Mouse (Mus musculus) liver, adult 2 months (tissue): ENCODE results near the gene Tcf7l1. TPM values are rescaled to one million over a fixed set of nuclear protein-coding genes. Genes with fewer than 3 reads are reported as not detected.

Source experiments
- DNase-seq: peaks from one replicate; pipeline ENCODE4 v3.0.0-alpha.2; 2011; ENCODE audit warnings: low read depth, low spot score; ENCODE audit errors: extremely low read depth
- H3K27ac ChIP-seq: fragments of 200-500 bp; replicated peaks from 2 replicates; pipeline ENCODE4 v1.5.1; 2012; ENCODE audit warnings: low read depth, mild to moderate bottlenecking, control low read depth, inconsistent platforms, low read length; ENCODE audit not compliant: insufficient read depth
- H3K27me3 ChIP-seq: fragments of 200-500 bp; 2 replicates; pipeline ENCODE4 v1.6.1; 2012; ENCODE audit warnings: mild to moderate bottlenecking, moderate library complexity, low read length, inconsistent platforms; ENCODE audit not compliant: control insufficient read depth, insufficient read depth
- H3K36me3 ChIP-seq: fragments of 200-500 bp; 2 replicates; pipeline ENCODE4 v1.6.1; 2012; ENCODE audit warnings: low read length, inconsistent platforms; ENCODE audit not compliant: control insufficient read depth, insufficient read depth
- H3K4me1 ChIP-seq: fragments of 200-500 bp; 2 replicates; pipeline ENCODE4 v1.6.1; 2011; ENCODE audit warnings: low read length; ENCODE audit not compliant: control insufficient read depth, insufficient read depth
- H3K4me3 ChIP-seq: fragments of 200-500 bp; 2 replicates; pipeline ENCODE4 v1.5.1; 2011; ENCODE audit warnings: low read depth, mild to moderate bottlenecking, control low read depth, low read length, moderate library complexity; ENCODE audit not compliant: insufficient read depth
- H3K79me2 ChIP-seq: fragments of 200-500 bp; 2 replicates; pipeline ENCODE4 v1.6.1; 2012; ENCODE audit warnings: inconsistent platforms, mild to moderate bottlenecking, low read length, moderate library complexity; ENCODE audit not compliant: control insufficient read depth, insufficient read depth
- H3K9ac ChIP-seq: fragments of 200-500 bp; 2 replicates; pipeline ENCODE4 v1.6.1; 2012; ENCODE audit warnings: low read depth, mild to moderate bottlenecking, control low read depth, inconsistent platforms, low read length
- CTCF ChIP-seq: fragments of 200-500 bp; IDR thresholded peaks from 2 replicates; pipeline ENCODE4 v1.5.1; 2011; ENCODE audit warnings: low read depth, low read length, control low read depth
- POLR2A ChIP-seq: fragments of 200-500 bp; IDR thresholded peaks from 2 replicates; pipeline ENCODE4 v1.6.1; 2011; ENCODE audit warnings: low read length, control low read depth; ENCODE audit not compliant: insufficient read depth; ENCODE audit errors: extremely low read depth
- WGBS: fragments of 180-500 bp; shearing (Covaris S2); methylation state at CpG from one replicate; pipeline ENCODE4 v1.1.7; 2018; 5-methylcytosine and 5-hydroxymethylcytosine counted together
- polyA plus RNA-seq: library from polyadenylated mRNA; depleted of rRNA; stranded (reverse); fragments of >200 nt; gene quantifications from 2 replicates; pipeline ENCODE4 v1.2.3, GENCODE M21; 2012
- total RNA-seq: library from RNA; depleted of rRNA; stranded (reverse); fragments of >200 nt; gene quantifications from 2 replicates; pipeline ENCODE4 v1.2.3, GENCODE M21; 2014

The Tcf7l1 gene
- total and polyA plus RNA-seq, 2 experiments, result 0.92 to 6.9 TPM

DNA sequence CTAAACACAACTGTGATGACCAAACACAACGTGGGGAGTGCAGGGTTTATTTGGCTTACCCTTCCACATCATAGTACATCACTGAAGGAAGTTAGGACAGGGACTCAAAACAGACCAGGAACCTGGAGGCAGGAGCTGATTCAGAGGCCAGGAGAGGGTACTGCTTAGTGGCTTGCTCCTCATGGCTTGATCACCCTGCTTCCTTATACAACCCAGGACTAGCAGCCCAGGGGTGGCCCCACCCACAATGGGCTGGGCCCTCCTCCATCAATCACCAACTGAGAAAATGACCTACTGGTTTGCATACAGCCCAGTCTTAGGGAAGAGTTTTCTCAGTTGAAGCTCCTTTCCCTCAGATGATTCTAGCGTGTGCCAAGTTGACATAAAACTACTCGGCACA lies 68.2 kb downstream of the Tcf7l1 start:
- no peak for DNase-seq
- Histone ChIP-seq H3K4me1 (no peaks in the 10 kb centered on the region), H3K36me3 (no peaks in the 10 kb centered on the region), H3K4me3 (no peak overlapping the region), H3K27ac (no peak overlapping the region), H3K27me3 (no peaks in the 10 kb centered on the region), H3K9ac (no peak overlapping the region), H3K79me2 (peaks cover 5% of the 10 kb centered on the region; the same call in 1 of the 2 replicates)
- 78% methylated on average over 3 of the region's 3 CpGs for WGBS
- TF ChIP-seq POLR2A, result no peak
- no peak for TF ChIP-seq CTCF

DNA sequence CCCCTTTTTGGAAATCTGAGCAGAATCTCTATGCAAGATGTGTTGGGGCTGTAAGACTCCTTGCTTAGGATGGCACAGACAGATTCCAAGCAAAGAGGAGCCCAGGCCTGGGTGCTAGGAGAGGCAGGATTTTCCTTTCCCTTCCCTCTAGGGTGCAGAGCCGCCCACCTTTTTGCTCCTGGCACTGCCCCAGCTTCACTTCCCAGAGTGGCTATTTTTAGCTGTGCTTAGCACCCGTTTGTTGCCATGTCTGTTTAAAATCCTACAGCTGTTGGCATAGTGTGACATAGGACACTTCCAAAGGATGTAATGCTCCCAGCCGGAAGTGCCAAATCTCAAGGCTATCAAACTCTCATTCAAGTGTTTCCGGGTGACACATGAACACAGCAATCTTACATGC lies 74.3 kb downstream of the Tcf7l1 start:
- Histone ChIP-seq H3K36me3 (no peaks in the 10 kb centered on the region), H3K79me2 (peaks cover 9% of the 10 kb centered on the region; the same call in 1 of the 2 replicates), H3K27ac (no peak overlapping the region), H3K4me3 (no peak overlapping the region), H3K4me1 (0 out of 2 replicates have a peak, but pooled peaks cover 1% of the 10 kb centered on the region), H3K9ac (no peak overlapping the region), H3K27me3 (no peaks in the 10 kb centered on the region)
- TF ChIP-seq POLR2A, result no peak
- TF ChIP-seq CTCF, result no peak
- 44% methylated on average over 4 of the region's 4 CpGs for WGBS
- DNase-seq, result no peak

DNA sequence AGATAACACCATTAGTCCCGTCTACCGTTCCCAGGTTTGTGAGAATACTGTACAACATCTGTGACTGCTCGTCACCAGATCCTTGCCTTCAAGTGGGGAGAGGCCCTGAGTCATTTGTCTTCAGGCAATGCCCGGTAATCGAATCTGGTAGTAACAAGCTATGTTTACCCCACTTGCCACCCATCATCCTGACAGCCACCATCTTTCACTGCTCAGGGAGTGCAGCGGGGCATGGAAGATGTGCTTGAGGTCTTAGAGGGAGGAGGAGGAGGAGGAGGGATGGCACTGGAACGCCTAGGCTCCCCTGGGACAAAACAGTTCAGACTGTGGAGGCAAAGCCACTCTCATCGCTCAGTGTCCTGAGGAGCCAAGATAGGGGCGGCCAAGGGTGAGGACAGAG lies 74.8 kb downstream of the Tcf7l1 start:
- TF ChIP-seq CTCF (no peak), POLR2A (no peak)
- WGBS, result 90% methylated on average over 9 of the region's 9 CpGs
- no peak for DNase-seq

DNA sequence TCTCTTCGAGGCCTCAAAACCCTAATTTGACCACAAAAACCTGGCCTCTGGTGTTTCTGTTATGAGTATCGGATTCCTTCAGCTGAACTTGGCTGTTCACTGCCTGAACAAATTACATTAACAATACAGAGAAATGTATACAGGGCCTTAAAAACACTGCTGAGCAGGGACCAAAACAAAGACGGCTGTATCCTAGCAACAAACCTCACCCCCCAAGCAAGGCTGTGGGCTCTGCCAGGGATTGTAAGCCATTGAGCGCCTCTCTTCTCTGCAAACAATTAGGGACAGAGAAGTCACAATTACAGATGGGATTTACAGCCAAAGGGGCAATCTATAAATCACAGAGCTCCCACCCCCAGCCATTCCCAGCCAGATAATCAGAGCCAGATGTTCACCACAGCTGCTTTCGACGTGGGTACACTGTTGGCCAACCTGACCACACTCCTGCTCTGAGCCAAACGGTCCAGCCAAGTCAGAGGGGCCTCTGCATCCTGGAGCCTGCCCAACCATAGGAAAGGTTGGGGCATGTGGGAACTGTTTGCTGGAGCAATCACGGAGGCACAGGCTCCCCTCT lies 77.5 kb downstream of the Tcf7l1 start:
- H3K4me1 ChIP-seq, result 0 out of 2 replicates have a peak, but pooled peaks cover 1% of the 10 kb centered on the region
- no peaks in the 10 kb centered on the region for H3K27me3 ChIP-seq
- no peak for DNase-seq
- H3K9ac ChIP-seq, result no peak overlapping the region
- no peaks in the 10 kb centered on the region for H3K36me3 ChIP-seq
- H3K27ac ChIP-seq, result no peak overlapping the region
- H3K79me2 ChIP-seq, result peaks cover 7% of the 10 kb centered on the region; the same call in 1 of the 2 replicates
- TF ChIP-seq CTCF (no peak), POLR2A (no peak)
- no peak overlapping the region for H3K4me3 ChIP-seq
- WGBS, result 63% methylated on average over 8 of the region's 8 CpGs

More for the DNA sequence above, 74.8 kb downstream of the Tcf7l1 start:
- Histone ChIP-seq H3K4me3 (no peak overlapping the region), H3K36me3 (no peaks in the 10 kb centered on the region), H3K79me2 (peaks cover 5% of the 10 kb centered on the region; the same call in 1 of the 2 replicates), H3K27ac (no peak overlapping the region), H3K4me1 (0 out of 2 replicates have a peak, but pooled peaks cover 1% of the 10 kb centered on the region), H3K27me3 (no peaks in the 10 kb centered on the region), H3K9ac (no peak overlapping the region)

DNA sequence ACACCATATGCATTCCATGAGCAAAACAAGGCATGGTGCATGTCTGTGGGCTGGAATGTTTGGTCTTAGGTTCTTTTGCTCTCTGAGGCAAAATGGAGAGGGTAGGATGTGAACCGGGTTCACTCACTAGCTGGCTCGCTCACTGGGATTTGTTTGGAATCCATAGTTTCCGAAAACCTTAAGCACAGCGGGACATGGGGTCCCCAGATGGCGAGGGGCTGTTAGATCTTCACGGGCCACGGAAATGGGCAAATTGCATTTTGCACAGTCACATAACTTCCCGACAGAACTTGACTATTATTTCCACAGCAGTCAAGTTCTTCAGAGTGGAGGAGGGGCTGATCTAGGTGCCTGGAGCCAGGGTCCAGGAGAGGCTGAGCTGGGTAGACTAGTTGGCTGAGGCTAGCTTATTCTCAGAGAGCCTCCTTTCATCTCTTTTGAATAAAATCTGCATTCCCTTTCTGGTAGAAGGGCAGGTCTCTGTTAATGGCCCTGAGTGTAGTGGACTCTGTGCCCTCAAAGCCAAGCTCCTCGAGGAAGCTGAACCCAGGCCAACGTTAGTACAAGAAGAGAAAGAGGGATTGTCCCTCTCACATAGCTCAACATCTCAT lies 78.1 kb downstream of the Tcf7l1 start:
- WGBS, result 78% methylated on average over 10 of the region's 10 CpGs
- no peak for TF ChIP-seq CTCF
- no peak for TF ChIP-seq POLR2A
- Histone ChIP-seq H3K27ac (no peak overlapping the region), H3K4me1 (0 out of 2 replicates have a peak, but pooled peaks cover 1% of the 10 kb centered on the region), H3K36me3 (no peaks in the 10 kb centered on the region), H3K4me3 (no peak overlapping the region), H3K9ac (no peak overlapping the region), H3K79me2 (peaks cover 7% of the 10 kb centered on the region; the same call in 1 of the 2 replicates), H3K27me3 (no peaks in the 10 kb centered on the region)
- DNase-seq, result no peak
